8 mouse cellular contexts compared by ENCODE assay signal in the genomic region with DNA sequence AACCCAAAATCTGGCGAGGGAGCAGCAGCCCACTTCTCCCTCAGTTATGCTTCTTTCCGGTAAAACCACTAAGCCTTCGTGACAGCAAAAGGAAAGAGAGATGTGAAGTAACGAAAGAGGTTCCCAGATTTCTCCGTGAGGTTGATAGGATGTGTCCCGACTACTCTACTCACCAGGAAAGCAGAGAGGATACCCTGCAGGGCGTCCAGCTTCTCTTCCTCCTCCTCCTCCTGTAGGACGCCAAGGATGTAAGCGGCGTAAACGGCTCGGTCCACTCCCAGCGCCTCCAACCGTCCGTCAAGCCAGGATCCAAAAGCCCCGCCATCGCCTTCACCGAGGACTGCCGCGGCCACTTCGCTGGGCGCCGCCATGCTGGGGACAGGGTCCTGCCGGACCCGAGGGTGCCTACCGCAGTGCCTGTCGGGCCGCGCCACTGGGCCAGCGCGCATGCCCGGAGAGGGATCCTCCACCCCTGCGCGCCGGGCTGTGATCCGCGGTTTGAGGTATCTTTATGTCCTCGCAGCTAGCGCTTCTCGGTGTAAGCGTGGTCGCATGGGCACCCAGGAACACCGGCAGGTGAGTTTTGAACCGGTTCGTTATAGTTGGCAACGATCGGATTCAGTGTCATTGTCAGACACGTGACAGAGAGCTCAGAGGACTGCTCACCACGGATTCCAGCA. TPM values are rescaled to one million over a fixed set of nuclear protein-coding genes. Genes with fewer than 3 reads are reported as not detected.
DNase-seq lines count a peak whose midpoint lies in the region; ATAC-seq and TF ChIP-seq lines count a peak whose summit lies in the region.

TSS of gene Ccdc43 (minus strand) at position 445 of the 680 bp plus-strand sequence.

- no peak within 1 kb of the TSS; the same call in 1 of the 2 replicates for H3K27ac ChIP-seq in bone marrow, adult 2 months (ENCODE audit: control insufficient read depth, insufficient read depth, low read depth, low read length, poor library complexity)
- H3K27ac ChIP-seq in embryonic facial prominence, embryonic 14.5 days (replicated peaks; ENCODE audit: low read depth, low read length): no peak within 1 kb of the TSS; the same call in 1 of the 2 replicates
- 0 out of 2 replicates have a peak within 1 kb of the TSS, but pooled peaks have one; percentile 9 for H3K27ac ChIP-seq in limb, embryonic 12.5 days
- H3K27ac ChIP-seq in midbrain, embryonic 14.5 days (replicated peaks; ENCODE audit: low read depth, low read length): peak within 1 kb of the TSS; percentile 64

- ATAC-seq in embryonic facial prominence, embryonic 14.5 days (ENCODE audit: low read depth): peak; percentile 97
- peak; percentile 85 for ATAC-seq in limb, embryonic 12.5 days (ENCODE audit: insufficient number of reproducible peaks, insufficient read depth, low FRiP score, low TSS enrichment, low read depth)
- ATAC-seq in midbrain, embryonic 14.5 days (ENCODE audit: low FRiP score, low TSS enrichment): peak; percentile 91

- no peaks in the 10 kb centered on the region for H3K27me3 ChIP-seq in embryonic facial prominence, embryonic 14.5 days (replicated peaks; ENCODE audit: control insufficient read depth, insufficient read depth, low read length)
- peaks cover 4% of the 10 kb centered on the region; the same call in 1 of the 2 replicates for H3K27me3 ChIP-seq in limb, embryonic 12.5 days
- H3K27me3 ChIP-seq in midbrain, embryonic 14.5 days (ENCODE audit: control insufficient read depth, insufficient read depth, low read length): no peaks in the 10 kb centered on the region

- WGBS in bone marrow, adult 2 months: under 1% methylated on average over 49 of the region's 49 CpGs
- under 1% methylated on average over 44 of the region's 49 CpGs for whole genome bisulfite sequencing in embryonic facial prominence, embryonic 14.5 days
- under 1% methylated on average over 49 of the region's 49 CpGs for WGBS in limb, embryonic 12.5 days
- WGBS in midbrain, embryonic 14.5 days: under 1% methylated on average over 49 of the region's 49 CpGs

- peaks cover 11% of the 10 kb centered on the region for H3K36me3 ChIP-seq in embryonic facial prominence, embryonic 14.5 days (ENCODE audit: control insufficient read depth, insufficient read depth, low read length)
- peaks cover 19% of the 10 kb centered on the region for H3K36me3 ChIP-seq in limb, embryonic 12.5 days
- H3K36me3 ChIP-seq in midbrain, embryonic 14.5 days (ENCODE audit: control insufficient read depth, insufficient read depth, low read length): 0 out of 2 replicates have a peak, but pooled peaks cover 6% of the 10 kb centered on the region

- TF ChIP-seq CTCF in bone marrow, adult 2 months (IDR thresholded peaks at IDR 0.05; ENCODE audit: control insufficient read depth, insufficient read depth, low read length): no peak

- peak within 1 kb of the TSS; percentile 77 for H3K4me3 ChIP-seq in bone marrow, adult 2 months (replicated peaks; ENCODE audit: control insufficient read depth, low read depth, low read length)
- peak within 1 kb of the TSS; percentile 60 for H3K4me3 ChIP-seq in embryonic facial prominence, embryonic 14.5 days (ENCODE audit: low read depth, low read length)
- H3K4me3 ChIP-seq in limb, embryonic 12.5 days (replicated peaks): peak within 1 kb of the TSS; percentile 73
- H3K4me3 ChIP-seq in midbrain, embryonic 14.5 days (replicated peaks; ENCODE audit: low read depth, low read length): peak within 1 kb of the TSS; percentile 64

- peak; percentile 90 for TF ChIP-seq POLR2A in bone marrow, adult 2 months (IDR thresholded peaks at IDR 0.05; ENCODE audit: borderline replicate concordance, control insufficient read depth, low read depth, low read length)

- H3K4me2 ChIP-seq in embryonic facial prominence, embryonic 14.5 days (ENCODE audit: low read depth, low read length): peak within 1 kb of the TSS; percentile 65
- peak within 1 kb of the TSS; percentile 59 for H3K4me2 ChIP-seq in limb, embryonic 12.5 days
- peak within 1 kb of the TSS; percentile 62 for H3K4me2 ChIP-seq in midbrain, embryonic 14.5 days (ENCODE audit: low read length)

- peak within 1 kb of the TSS; percentile 77 for H3K9ac ChIP-seq in embryonic facial prominence, embryonic 14.5 days (ENCODE audit: low read depth, low read length)
- H3K9ac ChIP-seq in limb, embryonic 12.5 days (replicated peaks): peak within 1 kb of the TSS; percentile 78
- peak within 1 kb of the TSS; percentile 81 for H3K9ac ChIP-seq in midbrain, embryonic 14.5 days (replicated peaks; ENCODE audit: low read length)

- no peaks in the 10 kb centered on the region for H3K9me3 ChIP-seq in embryonic facial prominence, embryonic 14.5 days (ENCODE audit: control insufficient read depth, low read length)
- H3K9me3 ChIP-seq in limb, embryonic 12.5 days: no peaks in the 10 kb centered on the region
- no peaks in the 10 kb centered on the region for H3K9me3 ChIP-seq in midbrain, embryonic 14.5 days (ENCODE audit: control insufficient read depth, low read length)

- DNase-seq in 416B (ENCODE audit: low read depth): peak; percentile 83
- DNase-seq in embryonic facial prominence, embryonic 14.5 days (ENCODE audit: low spot score): peak; percentile 84
- DNase-seq in heart, adult 8-10 months (ENCODE audit: low spot score): peak; percentile 86
- DNase-seq in kidney, adult 8-10 months: peak; percentile 80 to 86
- DNase-seq in midbrain, embryonic 14.5 days: peak; percentile 94
- peak; percentile 82 for DNase-seq in spleen, adult 12 weeks (ENCODE audit: low spot score)

- H3K4me1 ChIP-seq in bone marrow, adult 2 months (ENCODE audit: control insufficient read depth, insufficient read depth, low read length): no peaks in the 10 kb centered on the region
- peaks cover 15% of the 10 kb centered on the region; the same call in 1 of the 2 replicates for H3K4me1 ChIP-seq in embryonic facial prominence, embryonic 14.5 days (ENCODE audit: control insufficient read depth, insufficient read depth, low read length)
- peaks cover 15% of the 10 kb centered on the region for H3K4me1 ChIP-seq in limb, embryonic 12.5 days (replicated peaks)
- H3K4me1 ChIP-seq in midbrain, embryonic 14.5 days (ENCODE audit: control insufficient read depth, insufficient read depth, low read length): peaks cover 15% of the 10 kb centered on the region

RNA-seq across cellular contexts. Expression of gene Ccdc43, which starts in this region (rescaled TPM):
- 8.1 and 17.1 TPM in 2 replicates for polyA plus RNA-seq in bone marrow, adult 2 months (2011; ENCODE audit: insufficient read depth, insufficient read length, low replicate concordance, missing spikeins)
- polyA plus RNA-seq in embryonic facial prominence, embryonic 14.5 days (2014; fragmentation: Nextera tagmentation; extraction: Ambion mirVana): 41.1 and 47.9 TPM in 2 replicates
- 10 to 100 TPM; 21.0 to 25.0 (median 22.0) TPM for total RNA-seq in heart, adult 8-10 months (2022)
- 52.4 and 54.9 TPM in 2 replicates for polyA plus RNA-seq in limb, embryonic 12.5 days (2016; fragmentation: Nextera tagmentation; extraction: Ambion mirVana)
- polyA plus RNA-seq in midbrain, embryonic 14.5 days (2014; fragmentation: Nextera tagmentation; extraction: Ambion mirVana): 38.8 and 42.4 TPM in 2 replicates

Comparison
In these comparisons a context has a peak if more than half of its experiments do, and no peak if none do; other contexts are left out.
1. H3K27ac ChIP-seq: peak in limb, embryonic 12.5 days (single experiment) and midbrain, embryonic 14.5 days (single experiment); none in bone marrow, adult 2 months (single experiment) and embryonic facial prominence, embryonic 14.5 days (single experiment).
2. Peak in every context shown above with its lines, with median percentiles within 50 percentile points of each other: DNase-seq, H3K4me3 ChIP-seq, ATAC-seq, H3K4me2 ChIP-seq and H3K9ac ChIP-seq.